Mouse (Mus musculus): ENCODE results near the gene Gm13275. TPM values are rescaled to one million over a fixed set of nuclear protein-coding genes. Genes with fewer than 3 reads are reported as not detected.
"Not testable (repeated sequence)": the region's sequence is repeated elsewhere in the genome, so short reads cannot be mapped to it uniquely, and the experiment has no call there.

Gm13275 gene
- total RNA-seq (2021): not detected

GRCm38 (mm10) chr4:88793936-88794675, at the start of gene Gm13275:
TSS of gene Gm13275 (plus strand) at chr4:88794487.
- DNase-seq (ENCODE audit: extremely low spot score in 1 of 2, low spot score in 1 of 2): peak; percentile 56 to 73

GRCm38 (mm10) chr4:88749926-88750325, 44.4 kb upstream of the Gm13275 start:
- no peak for DNase-seq (ENCODE audit: extremely low spot score in 1 of 2, low spot score in 1 of 2)

GRCm38 (mm10) chr4:88754818-88755340, 39.4 kb upstream of the Gm13275 start, which contains the start of gene Gm13271:
TSS of gene Gm13271 (plus strand) at chr4:88754868.
- peak; percentile 64 to 77 for DNase-seq (ENCODE audit: extremely low spot score in 1 of 2, low spot score in 1 of 2)

- DNase-seq (ENCODE audit: extremely low spot score in 1 of 2, low spot score in 1 of 2): not testable (repeated sequence)
Observed at GRCm38 (mm10) chr4:88756581-88757513, 37.4 kb upstream of the Gm13275 start.

- DNase-seq (ENCODE audit: extremely low spot score in 1 of 2, low spot score in 1 of 2): peak; percentile 81 to 99
Observed at GRCm38 (mm10) chr4:88757628-88758031, 36.7 kb upstream of the Gm13275 start.

- not testable (repeated sequence) for DNase-seq (ENCODE audit: extremely low spot score in 1 of 2, low spot score in 1 of 2)
Observed at GRCm38 (mm10) chr4:88758751-88759150, 35.5 kb upstream of the Gm13275 start.

GRCm38 (mm10) chr4:88759610-88760268, 34.5 kb upstream of the Gm13275 start, which contains the start of gene Gm13283:
TSS of gene Gm13283 (plus strand) at chr4:88760119.
- peak; percentile 12 to 16 for DNase-seq (ENCODE audit: extremely low spot score in 1 of 2, low spot score in 1 of 2)

GRCm38 (mm10) chr4:88760431-88760830, 33.9 kb upstream of the Gm13275 start:
- peak; percentile 25 to 34 for DNase-seq (ENCODE audit: extremely low spot score in 1 of 2, low spot score in 1 of 2)

GRCm38 (mm10) chr4:88761776-88762175, 32.5 kb upstream of the Gm13275 start:
- peak; percentile 61 to 72 for DNase-seq (ENCODE audit: extremely low spot score in 1 of 2, low spot score in 1 of 2)

GRCm38 (mm10) chr4:88762341-88762740, 31.9 kb upstream of the Gm13275 start:
- peak in 1 of 2 experiments; percentile 15 for DNase-seq (ENCODE audit: extremely low spot score in 1 of 2, low spot score in 1 of 2)

- peak; percentile 8 to 18 for DNase-seq (ENCODE audit: extremely low spot score in 1 of 2, low spot score in 1 of 2)
Observed at GRCm38 (mm10) chr4:88763384-88764018, 30.8 kb upstream of the Gm13275 start.

- not testable (repeated sequence) for DNase-seq (ENCODE audit: extremely low spot score in 1 of 2, low spot score in 1 of 2)
Observed at GRCm38 (mm10) chr4:88773534-88773933, 20.8 kb upstream of the Gm13275 start, which contains the start of gene Gm13290. TSS of gene Gm13290 (plus strand) at chr4:88773834.

- DNase-seq (ENCODE audit: extremely low spot score in 1 of 2, low spot score in 1 of 2): not testable (repeated sequence)
Observed at GRCm38 (mm10) chr4:88776622-88777021, 17.7 kb upstream of the Gm13275 start, which contains the start of gene Gm13289. TSS of gene Gm13289 (plus strand) at chr4:88776922.

- not testable (repeated sequence) for DNase-seq (ENCODE audit: extremely low spot score in 1 of 2, low spot score in 1 of 2)
Observed at GRCm38 (mm10) chr4:88779550-88779949, 14.7 kb upstream of the Gm13275 start, which contains the start of gene Gm13272. TSS of gene Gm13272 (plus strand) at chr4:88779850.

GRCm38 (mm10) chr4:88780320-88780719, 14.0 kb upstream of the Gm13275 start:
- DNase-seq (ENCODE audit: extremely low spot score in 1 of 2, low spot score in 1 of 2): not testable (repeated sequence)

- DNase-seq (ENCODE audit: extremely low spot score in 1 of 2, low spot score in 1 of 2): not testable (repeated sequence)
Observed at GRCm38 (mm10) chr4:88781831-88782230, 12.5 kb upstream of the Gm13275 start, which contains the start of gene Ifnz. TSS of gene Ifnz (plus strand) at chr4:88782131.

- not testable (repeated sequence) for DNase-seq (ENCODE audit: extremely low spot score in 1 of 2, low spot score in 1 of 2)
Observed at GRCm38 (mm10) chr4:88782335-88782734, 12.0 kb upstream of the Gm13275 start.

- not testable (repeated sequence) for DNase-seq (ENCODE audit: extremely low spot score in 1 of 2, low spot score in 1 of 2)
Observed at GRCm38 (mm10) chr4:88785409-88785808, 8.9 kb upstream of the Gm13275 start, which contains the start of gene Gm13276. TSS of gene Gm13276 (plus strand) at chr4:88785709.

- DNase-seq (ENCODE audit: extremely low spot score in 1 of 2, low spot score in 1 of 2): peak; percentile 13 to 53
Observed at GRCm38 (mm10) chr4:88788402-88788801, 5.9 kb upstream of the Gm13275 start, which contains the start of gene Gm13277. TSS of gene Gm13277 (plus strand) at chr4:88788632.
